Mouse (Mus musculus): ENCODE results near the gene Lrrc56. TPM values are rescaled to one million over a fixed set of nuclear protein-coding genes. Genes with fewer than 3 reads are reported as not detected.

The Lrrc56 gene
- polyA plus RNA-seq, 1 experiment from 2014 or later: 2.0 TPM

GRCm38 (mm10) chr7:141217343-141218013 is 23.5 kb downstream of the Lrrc56 start:
- peaks cover 4% of the 10 kb centered on the region; the same call in 1 of the 2 replicates for H3K36me3 ChIP-seq (replicated peaks; ENCODE audit: insufficient read depth, low read length)
- WGBS (ENCODE audit: insufficient replicate concordance): 88% methylated on average over 17 of the region's 17 CpGs
- H3K4me3 ChIP-seq (ENCODE audit: low read depth, low read length): no peak overlapping the region
- H3K27me3 ChIP-seq (ENCODE audit: insufficient read depth, low read length): no peaks in the 10 kb centered on the region
- no peak overlapping the region for H3K27ac ChIP-seq (ENCODE audit: low read depth)
- H3K9me3 ChIP-seq (ENCODE audit: low read length): no peaks in the 10 kb centered on the region
- peak overlapping the region; percentile 99 for H3K4me2 ChIP-seq (ENCODE audit: low read depth, low read length)
- no peak for DNase-seq
- H3K4me1 ChIP-seq (ENCODE audit: insufficient read depth): peaks cover 62% of the 10 kb centered on the region
- peak overlapping the region; percentile 75 for H3K9ac ChIP-seq (replicated peaks)
- TF ChIP-seq CTCF (IDR thresholded peaks at IDR 0.05; ENCODE audit: low read depth) (no peak), EP300 (IDR thresholded peaks at IDR 0.05; ENCODE audit: low read depth) (no peak)
- no peak for ATAC-seq

GRCm38 (mm10) chr7:141218141-141218540 is 24.2 kb downstream of the Lrrc56 start:
- H3K27ac ChIP-seq (ENCODE audit: low read depth): no peak overlapping the region
- no peak for ATAC-seq

GRCm38 (mm10) chr7:141218557-141219133 is 24.7 kb downstream of the Lrrc56 start:
- DNase-seq (no peak), ATAC-seq (no peak)
- H3K4me2 ChIP-seq (ENCODE audit: low read depth, low read length): no peak overlapping the region
- TF ChIP-seq CTCF (IDR thresholded peaks at IDR 0.05; ENCODE audit: low read depth): no peak
- no peak for TF ChIP-seq EP300 (IDR thresholded peaks at IDR 0.05; ENCODE audit: low read depth)
- no peaks in the 10 kb centered on the region for H3K9me3 ChIP-seq (ENCODE audit: low read length)
- no peaks in the 10 kb centered on the region for H3K27me3 ChIP-seq (ENCODE audit: insufficient read depth, low read length)
- 82% methylated on average over 5 of the region's 5 CpGs for WGBS (ENCODE audit: insufficient replicate concordance)
- no peak overlapping the region for H3K9ac ChIP-seq (replicated peaks)
- H3K4me3 ChIP-seq (ENCODE audit: low read depth, low read length): no peak overlapping the region
- H3K27ac ChIP-seq (ENCODE audit: low read depth): no peak overlapping the region
- H3K4me1 ChIP-seq (ENCODE audit: insufficient read depth): peaks cover 68% of the 10 kb centered on the region
- H3K36me3 ChIP-seq (replicated peaks; ENCODE audit: insufficient read depth, low read length): peaks cover 4% of the 10 kb centered on the region; the same call in 1 of the 2 replicates

More at GRCm38 (mm10) chr7:141218141-141218540, 24.2 kb downstream of the Lrrc56 start:
- Histone ChIP-seq H3K4me2 (ENCODE audit: low read depth, low read length) (peak overlapping the region; percentile 33), H3K36me3 (replicated peaks; ENCODE audit: insufficient read depth, low read length) (peaks cover 4% of the 10 kb centered on the region; the same call in 1 of the 2 replicates), H3K4me1 (ENCODE audit: insufficient read depth) (peaks cover 68% of the 10 kb centered on the region), H3K27me3 (ENCODE audit: insufficient read depth, low read length) (no peaks in the 10 kb centered on the region), H3K4me3 (ENCODE audit: low read depth, low read length) (no peak overlapping the region), H3K9me3 (ENCODE audit: low read length) (no peaks in the 10 kb centered on the region), H3K9ac (replicated peaks) (no peak overlapping the region)
- no peak for DNase-seq
- TF ChIP-seq EP300 (IDR thresholded peaks at IDR 0.05; ENCODE audit: low read depth) (no peak), CTCF (IDR thresholded peaks at IDR 0.05; ENCODE audit: low read depth) (no peak)
- 83% methylated on average over 3 of the region's 3 CpGs for WGBS (ENCODE audit: insufficient replicate concordance)

GRCm38 (mm10) chr7:141219558-141220099 is 25.7 kb downstream of the Lrrc56 start:
- H3K4me3 ChIP-seq (ENCODE audit: low read depth, low read length): no peak overlapping the region
- 96% methylated on average over 1 of the region's 1 CpGs for WGBS (ENCODE audit: insufficient replicate concordance)

GRCm38 (mm10) chr7:141220377-141220776 is 26.4 kb downstream of the Lrrc56 start:
- ATAC-seq (no peak), DNase-seq (no peak)
- Histone ChIP-seq H3K27ac (ENCODE audit: low read depth) (no peak overlapping the region), H3K4me3 (ENCODE audit: low read depth, low read length) (peak overlapping the region; percentile 76; the same call in 1 of the 2 replicates), H3K4me2 (ENCODE audit: low read depth, low read length) (peak overlapping the region; percentile 96), H3K9ac (replicated peaks) (peak overlapping the region; percentile 79; the same call in 1 of the 2 replicates), H3K4me1 (ENCODE audit: insufficient read depth) (peaks cover 60% of the 10 kb centered on the region), H3K27me3 (ENCODE audit: insufficient read depth, low read length) (no peaks in the 10 kb centered on the region), H3K9me3 (ENCODE audit: low read length) (no peaks in the 10 kb centered on the region), H3K36me3 (replicated peaks; ENCODE audit: insufficient read depth, low read length) (peaks cover 4% of the 10 kb centered on the region; the same call in 1 of the 2 replicates)
- WGBS (ENCODE audit: insufficient replicate concordance): 52% methylated on average over 1 of the region's 1 CpGs
- TF ChIP-seq EP300 (IDR thresholded peaks at IDR 0.05; ENCODE audit: low read depth): no peak
- no peak for TF ChIP-seq CTCF (IDR thresholded peaks at IDR 0.05; ENCODE audit: low read depth)

More at GRCm38 (mm10) chr7:141219558-141220099, 25.7 kb downstream of the Lrrc56 start:
- Histone ChIP-seq H3K9ac (replicated peaks) (peak overlapping the region; percentile 21; the same call in 1 of the 2 replicates), H3K4me1 (ENCODE audit: insufficient read depth) (peaks cover 67% of the 10 kb centered on the region), H3K4me2 (ENCODE audit: low read depth, low read length) (peak overlapping the region; percentile 96; the same call in 1 of the 2 replicates), H3K36me3 (replicated peaks; ENCODE audit: insufficient read depth, low read length) (peaks cover 4% of the 10 kb centered on the region; the same call in 1 of the 2 replicates), H3K27ac (ENCODE audit: low read depth) (0 out of 2 replicates have a peak overlapping the region, but pooled peaks have one; percentile 51), H3K27me3 (ENCODE audit: insufficient read depth, low read length) (no peaks in the 10 kb centered on the region), H3K9me3 (ENCODE audit: low read length) (no peaks in the 10 kb centered on the region)
- TF ChIP-seq EP300 (IDR thresholded peaks at IDR 0.05; ENCODE audit: low read depth): no peak
- TF ChIP-seq CTCF (IDR thresholded peaks at IDR 0.05; ENCODE audit: low read depth): no peak
- no peak for ATAC-seq
- DNase-seq: no peak
